Mouse (Mus musculus): Measurements from ENCODE around the gene Kalrn. TPM values are rescaled to one million over a fixed set of nuclear protein-coding genes. Genes with fewer than 3 reads are reported as not detected.

Kalrn gene
- polyA plus RNA-seq, 1 experiment from 2014 or later, result 38.5 TPM

DNA sequence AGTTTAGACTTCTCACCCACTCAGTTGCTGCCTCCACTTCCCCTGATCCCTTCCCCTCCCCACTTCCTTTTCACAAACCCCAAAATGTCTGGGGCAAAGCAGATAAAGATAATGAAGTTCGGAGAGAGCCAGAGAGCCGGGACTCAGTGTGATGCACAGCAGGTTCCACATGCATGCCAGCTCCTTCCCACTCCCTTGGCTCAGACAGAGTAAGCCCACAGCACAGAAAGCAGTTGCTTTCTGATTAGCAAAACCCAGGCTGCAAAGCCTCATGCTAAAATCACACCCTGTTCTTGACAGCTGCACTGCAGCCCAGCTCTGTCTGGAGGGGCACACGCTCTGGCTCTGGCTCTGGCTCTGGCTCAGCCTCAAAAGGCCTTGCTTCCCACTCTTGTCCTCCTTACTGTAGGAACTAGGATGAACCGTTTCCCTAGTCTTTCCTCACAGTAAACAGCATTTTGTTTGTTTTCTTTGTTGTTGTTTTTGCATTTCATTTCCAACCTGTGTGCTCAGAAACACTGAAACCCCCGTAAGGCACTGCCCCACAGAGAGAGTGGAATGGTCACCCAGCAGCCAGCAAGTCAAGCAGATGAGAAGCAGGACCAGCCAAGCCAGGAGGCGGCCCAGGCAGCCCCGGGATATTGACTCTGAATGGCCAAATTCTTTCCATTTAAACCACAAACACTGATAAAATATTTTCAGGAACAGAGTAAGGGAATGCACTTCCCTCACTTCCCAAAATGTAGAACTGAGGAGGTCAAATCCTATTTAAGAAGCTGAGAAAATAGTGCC is 230.8 kb downstream of the Kalrn start:
- ATAC-seq, result peak; percentile 45; the same call in 1 of the 2 replicates
- no peaks in the 10 kb centered on the region for H3K27me3 ChIP-seq
- H3K4me3 ChIP-seq (replicated peaks), result no peak overlapping the region
- H3K4me1 ChIP-seq (replicated peaks), result peaks cover 41% of the 10 kb centered on the region
- peak overlapping the region; percentile 1; the same call in 1 of the 2 replicates for H3K27ac ChIP-seq
- H3K36me3 ChIP-seq, result no peaks in the 10 kb centered on the region
- H3K9me3 ChIP-seq, result no peaks in the 10 kb centered on the region
- H3K9ac ChIP-seq (replicated peaks), result no peak overlapping the region
- WGBS, result 79% methylated on average over 7 of the region's 7 CpGs
- H3K4me2 ChIP-seq (replicated peaks), result no peak overlapping the region

DNA sequence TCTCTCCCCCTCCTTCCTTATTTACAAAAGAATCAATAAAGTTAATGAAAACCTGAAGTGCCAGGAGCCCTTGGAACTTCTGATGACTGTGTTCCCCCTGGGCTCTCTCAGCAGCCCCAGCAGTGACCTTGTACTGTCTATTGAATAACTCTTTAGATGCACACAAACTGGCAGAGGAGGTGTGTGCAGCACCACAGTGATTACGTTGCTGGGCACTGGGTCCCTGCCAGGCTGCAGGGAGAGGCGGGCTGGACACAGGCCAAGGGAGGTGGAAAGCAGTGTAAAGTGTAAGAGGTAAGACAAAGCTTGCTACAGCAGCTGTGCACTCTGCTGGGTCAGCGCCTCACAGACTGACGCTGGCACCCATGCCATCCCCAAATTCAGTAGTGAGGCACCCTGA is 238.4 kb downstream of the Kalrn start:
- no peak overlapping the region for H3K4me3 ChIP-seq (replicated peaks)
- H3K9ac ChIP-seq (replicated peaks), result no peak overlapping the region
- no peaks in the 10 kb centered on the region for H3K27me3 ChIP-seq
- 61% methylated on average over 4 of the region's 4 CpGs for WGBS
- H3K9me3 ChIP-seq, result no peaks in the 10 kb centered on the region
- H3K4me1 ChIP-seq (replicated peaks), result peaks cover 59% of the 10 kb centered on the region
- peaks cover 14% of the 10 kb centered on the region for H3K36me3 ChIP-seq
- ATAC-seq, result peak; percentile 49; the same call in 1 of the 2 replicates
- peak overlapping the region; percentile 47; the same call in 1 of the 2 replicates for H3K27ac ChIP-seq
- no peak overlapping the region for H3K4me2 ChIP-seq (replicated peaks)

DNA sequence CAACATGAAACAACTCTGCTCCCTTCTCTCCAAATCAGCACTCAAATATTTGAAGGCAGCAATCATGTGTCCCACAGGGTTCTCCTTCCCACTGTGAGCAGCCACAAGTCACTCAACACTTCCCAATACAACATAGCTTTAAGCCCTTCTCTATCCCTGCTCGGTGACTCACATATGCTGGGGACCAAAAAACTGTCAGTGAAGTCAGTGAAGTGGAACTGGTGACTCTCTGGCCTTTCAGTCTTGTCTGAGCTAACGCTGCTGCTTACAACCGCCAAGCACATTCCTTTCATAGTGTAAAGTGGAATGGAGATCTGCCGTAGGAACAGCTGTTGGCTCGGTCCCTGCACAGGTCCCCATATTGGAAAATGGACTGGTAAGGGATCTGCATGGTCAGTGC is 241.7 kb downstream of the Kalrn start:
- Histone ChIP-seq H3K9me3 (no peaks in the 10 kb centered on the region), H3K9ac (replicated peaks) (no peak overlapping the region), H3K27me3 (no peaks in the 10 kb centered on the region), H3K4me2 (replicated peaks) (no peak overlapping the region), H3K36me3 (peaks cover 14% of the 10 kb centered on the region), H3K27ac (no peak overlapping the region), H3K4me1 (replicated peaks) (peaks cover 41% of the 10 kb centered on the region), H3K4me3 (replicated peaks) (no peak overlapping the region)
- ATAC-seq, result no peak
- WGBS, result 29% methylated on average over 5 of the region's 5 CpGs

DNA sequence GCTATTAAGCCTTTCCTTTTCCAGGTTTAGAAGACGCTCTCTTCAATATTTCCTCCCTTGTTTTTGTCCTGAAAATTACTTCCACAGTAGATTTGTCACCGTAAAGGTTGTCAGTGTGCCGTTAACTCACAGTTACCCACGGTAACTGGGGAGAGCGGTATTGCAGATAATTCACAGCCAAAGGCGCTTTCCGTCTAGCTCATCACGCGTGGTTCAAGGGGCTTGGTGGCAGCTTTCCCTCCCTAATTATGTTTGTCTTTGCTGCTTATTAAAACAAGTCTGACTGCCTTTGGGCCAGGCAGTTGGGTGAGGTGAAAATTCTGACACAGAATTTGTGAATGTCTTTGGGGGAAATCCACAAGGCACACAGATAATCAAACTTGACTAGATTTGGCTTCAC is 243.5 kb downstream of the Kalrn start:
- Histone ChIP-seq H3K36me3 (peaks cover 18% of the 10 kb centered on the region), H3K9ac (replicated peaks) (no peak overlapping the region), H3K4me2 (replicated peaks) (no peak overlapping the region), H3K4me1 (replicated peaks) (peaks cover 30% of the 10 kb centered on the region), H3K27me3 (no peaks in the 10 kb centered on the region), H3K9me3 (no peaks in the 10 kb centered on the region), H3K27ac (peak overlapping the region; percentile 68), H3K4me3 (replicated peaks) (no peak overlapping the region)
- ATAC-seq, result peak; percentile 35
- WGBS, result 49% methylated on average over 9 of the region's 9 CpGs

DNA sequence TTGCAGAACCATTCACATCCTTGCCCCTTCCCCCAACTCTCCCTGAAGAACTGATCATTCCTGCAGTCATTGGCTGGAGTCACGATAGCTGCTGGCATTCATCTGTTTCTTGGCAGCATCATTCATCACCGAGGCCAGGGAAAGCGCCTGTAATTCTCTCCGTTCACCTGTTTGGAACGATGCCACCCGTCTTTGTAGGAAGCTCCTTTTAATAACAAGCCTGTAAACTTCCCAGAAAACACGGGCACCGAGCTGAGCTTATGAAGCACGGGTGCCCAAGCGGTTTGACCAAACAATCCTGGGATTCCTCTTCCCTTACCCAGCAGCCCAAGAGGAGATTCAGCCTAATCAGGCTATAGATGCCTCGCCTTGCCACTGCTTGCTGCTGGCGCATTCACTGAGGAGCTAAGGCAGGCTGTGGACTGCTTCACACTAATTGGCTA is 243.9 kb downstream of the Kalrn start:
- WGBS, result 57% methylated on average over 12 of the region's 12 CpGs

DNA sequence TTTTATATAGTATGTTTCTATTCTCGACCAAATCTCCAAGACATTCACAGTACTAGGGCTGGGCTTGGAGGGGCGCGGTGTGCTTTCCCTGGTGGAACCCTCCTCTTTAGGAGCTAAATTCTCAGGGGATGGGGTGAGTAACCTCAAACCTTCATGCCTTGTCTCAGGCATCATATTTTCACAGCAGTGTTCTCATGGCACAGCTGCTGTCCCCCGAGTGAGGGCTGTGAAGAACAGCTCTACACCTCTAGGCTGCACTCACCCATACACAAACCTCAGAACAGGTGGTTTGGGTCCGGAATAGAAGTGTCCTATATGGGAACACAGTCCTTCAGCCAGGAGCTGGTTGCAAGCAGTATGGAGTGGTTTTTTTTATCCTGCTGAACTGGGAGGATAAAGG is 245.4 kb downstream of the Kalrn start:
- no peaks in the 10 kb centered on the region for H3K27me3 ChIP-seq
- H3K36me3 ChIP-seq, result peaks cover 18% of the 10 kb centered on the region
- no peaks in the 10 kb centered on the region for H3K9me3 ChIP-seq
- H3K27ac ChIP-seq, result no peak overlapping the region
- peaks cover 26% of the 10 kb centered on the region for H3K4me1 ChIP-seq (replicated peaks)
- ATAC-seq, result no peak
- 93% methylated on average over 5 of the region's 5 CpGs for WGBS
- H3K9ac ChIP-seq (replicated peaks), result no peak overlapping the region
- no peak overlapping the region for H3K4me2 ChIP-seq (replicated peaks)
- no peak overlapping the region for H3K4me3 ChIP-seq (replicated peaks)

More for the DNA sequence above, 243.9 kb downstream of the Kalrn start:
- Histone ChIP-seq H3K27ac (peak overlapping the region; percentile 68), H3K27me3 (no peaks in the 10 kb centered on the region), H3K4me3 (replicated peaks) (no peak overlapping the region), H3K9ac (replicated peaks) (no peak overlapping the region), H3K36me3 (peaks cover 18% of the 10 kb centered on the region), H3K9me3 (no peaks in the 10 kb centered on the region), H3K4me1 (replicated peaks) (peaks cover 26% of the 10 kb centered on the region), H3K4me2 (replicated peaks) (no peak overlapping the region)
- ATAC-seq, result peak; percentile 72

DNA sequence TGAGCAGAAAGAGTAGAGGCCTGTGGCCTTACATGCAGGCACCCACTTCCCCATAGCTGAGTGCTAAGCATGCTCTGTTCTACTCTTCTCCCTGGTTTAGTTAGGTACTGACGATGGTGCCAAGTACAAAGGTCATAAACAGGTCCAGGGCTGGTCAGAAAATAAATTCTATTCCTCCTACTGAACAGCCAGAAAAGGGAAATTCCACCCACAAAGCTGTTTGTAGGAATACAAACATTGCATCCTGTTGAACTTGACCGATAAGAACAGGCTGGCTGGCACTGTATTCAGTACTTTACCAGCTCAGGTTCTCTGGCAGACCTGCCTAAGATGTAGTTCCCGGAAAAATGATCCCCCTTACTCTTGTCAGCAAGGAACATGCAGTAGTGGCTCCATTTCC is 247.5 kb downstream of the Kalrn start:
- ATAC-seq, result no peak
- no peaks in the 10 kb centered on the region for H3K27me3 ChIP-seq

DNA sequence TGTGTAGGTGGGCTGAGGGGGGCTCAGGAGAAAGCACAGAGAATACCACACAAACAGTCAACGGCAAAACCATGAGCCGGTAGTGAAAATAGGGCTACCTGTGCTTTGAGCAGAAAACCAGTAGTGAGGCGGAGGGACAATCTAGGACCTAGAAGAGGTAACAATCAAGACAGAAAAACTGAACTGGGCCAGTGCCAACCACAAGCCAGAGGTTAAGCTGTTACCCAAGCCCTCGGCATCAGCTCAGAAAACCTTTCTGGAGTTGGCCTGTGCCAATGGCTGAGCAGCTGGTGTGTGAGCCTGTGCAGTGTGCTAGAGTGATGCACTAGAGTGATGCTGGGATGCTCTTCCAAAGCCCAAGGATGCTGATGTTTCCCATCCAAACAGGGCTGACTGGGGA is 248.2 kb downstream of the Kalrn start:
- Histone ChIP-seq H3K27me3 (no peaks in the 10 kb centered on the region), H3K4me1 (replicated peaks) (peaks cover 34% of the 10 kb centered on the region), H3K27ac (no peak overlapping the region), H3K4me3 (replicated peaks) (no peak overlapping the region), H3K9me3 (no peaks in the 10 kb centered on the region), H3K4me2 (replicated peaks) (no peak overlapping the region), H3K9ac (replicated peaks) (no peak overlapping the region), H3K36me3 (peaks cover 4% of the 10 kb centered on the region)
- 94% methylated on average over 4 of the region's 4 CpGs for WGBS
- ATAC-seq, result no peak

More for the DNA sequence above, 247.5 kb downstream of the Kalrn start:
- H3K27ac ChIP-seq, result no peak overlapping the region
- H3K4me2 ChIP-seq (replicated peaks), result no peak overlapping the region
- H3K9ac ChIP-seq (replicated peaks), result no peak overlapping the region
- H3K9me3 ChIP-seq, result no peaks in the 10 kb centered on the region
- 87% methylated on average over 3 of the region's 3 CpGs for WGBS
- H3K4me3 ChIP-seq (replicated peaks), result no peak overlapping the region
- peaks cover 34% of the 10 kb centered on the region for H3K4me1 ChIP-seq (replicated peaks)
- peaks cover 7% of the 10 kb centered on the region for H3K36me3 ChIP-seq

DNA sequence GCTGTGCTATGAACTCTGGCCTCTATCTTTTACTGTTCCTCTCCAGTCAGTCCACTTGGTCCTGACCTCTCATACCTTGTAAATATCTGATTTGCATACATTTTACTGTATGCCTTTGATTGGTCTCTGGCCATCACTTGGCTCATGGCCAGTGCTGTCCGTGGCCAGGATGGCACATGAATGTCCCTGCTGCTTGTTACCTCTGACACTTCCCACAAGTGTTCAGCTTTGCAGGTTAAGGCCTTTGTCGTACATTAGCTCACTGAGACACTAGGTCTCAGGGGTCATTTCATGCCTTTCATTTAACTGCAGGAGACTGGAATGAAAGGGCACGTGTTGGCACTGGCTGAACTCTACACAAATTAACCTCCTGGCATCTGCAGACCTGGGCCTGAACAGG is 248.6 kb downstream of the Kalrn start:
- Histone ChIP-seq H3K27me3 (no peaks in the 10 kb centered on the region), H3K4me2 (replicated peaks) (no peak overlapping the region), H3K4me3 (replicated peaks) (no peak overlapping the region), H3K36me3 (peaks cover 4% of the 10 kb centered on the region), H3K9ac (replicated peaks) (no peak overlapping the region), H3K9me3 (no peaks in the 10 kb centered on the region), H3K27ac (no peak overlapping the region), H3K4me1 (replicated peaks) (peaks cover 34% of the 10 kb centered on the region)
- no peak for ATAC-seq
- WGBS, result 68% methylated on average over 3 of the region's 3 CpGs

DNA sequence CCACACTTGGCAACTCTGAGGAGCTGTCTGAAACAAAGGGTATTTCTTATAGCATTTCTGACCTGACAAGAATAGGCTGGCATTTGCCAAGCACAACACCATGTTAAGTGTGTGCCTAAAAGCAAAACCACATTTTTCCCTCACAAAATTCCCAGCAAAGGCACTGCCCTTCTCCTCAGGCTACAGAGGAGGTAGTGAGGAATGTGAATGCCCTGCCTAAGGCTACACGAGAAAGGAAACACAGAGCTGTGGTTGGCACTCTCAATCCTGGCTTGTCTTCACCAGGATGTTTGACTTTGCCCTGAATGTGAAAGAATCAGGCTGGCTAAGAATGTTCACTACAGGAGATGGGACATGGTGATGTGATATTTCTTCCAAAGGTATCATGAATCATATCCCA is 249.8 kb downstream of the Kalrn start:
- ATAC-seq, result no peak
- Histone ChIP-seq H3K27ac (0 out of 2 replicates have a peak overlapping the region, but pooled peaks have one; percentile 4), H3K36me3 (peaks cover 4% of the 10 kb centered on the region), H3K4me1 (replicated peaks) (peaks cover 29% of the 10 kb centered on the region), H3K4me2 (replicated peaks) (no peak overlapping the region), H3K27me3 (no peaks in the 10 kb centered on the region), H3K4me3 (replicated peaks) (no peak overlapping the region), H3K9me3 (no peaks in the 10 kb centered on the region), H3K9ac (replicated peaks) (no peak overlapping the region)
- 83% methylated on average over 1 of the region's 1 CpGs for WGBS

DNA sequence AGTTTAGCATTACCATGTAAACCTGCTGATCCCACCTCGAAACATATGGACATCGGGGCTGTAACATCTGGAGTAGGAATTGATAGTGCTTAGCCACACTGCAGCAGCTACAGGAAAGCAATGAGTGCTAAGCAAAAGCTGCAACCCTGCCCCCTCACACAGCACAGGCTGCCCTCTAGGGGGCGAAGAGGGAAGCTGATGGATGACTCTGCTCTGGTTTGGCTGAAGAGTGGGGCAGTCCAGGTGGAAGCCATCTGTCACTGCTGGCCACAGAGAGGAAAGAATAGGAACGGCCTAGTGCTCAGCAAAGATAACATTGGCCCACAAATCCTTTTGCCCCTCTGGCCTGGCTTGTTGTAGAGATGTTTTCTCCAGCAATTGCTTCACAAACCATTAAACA is 250.8 kb downstream of the Kalrn start:
- ATAC-seq, result peak; percentile 85
- H3K9ac ChIP-seq (replicated peaks), result no peak overlapping the region
- no peak overlapping the region for H3K4me3 ChIP-seq (replicated peaks)
- H3K27ac ChIP-seq, result peak overlapping the region; percentile 51
- 46% methylated on average over 4 of the region's 4 CpGs for WGBS
- H3K27me3 ChIP-seq, result no peaks in the 10 kb centered on the region
- peaks cover 37% of the 10 kb centered on the region for H3K4me1 ChIP-seq (replicated peaks)
- H3K4me2 ChIP-seq (replicated peaks), result no peak overlapping the region
- no peaks in the 10 kb centered on the region for H3K9me3 ChIP-seq
- peaks cover 4% of the 10 kb centered on the region for H3K36me3 ChIP-seq

DNA sequence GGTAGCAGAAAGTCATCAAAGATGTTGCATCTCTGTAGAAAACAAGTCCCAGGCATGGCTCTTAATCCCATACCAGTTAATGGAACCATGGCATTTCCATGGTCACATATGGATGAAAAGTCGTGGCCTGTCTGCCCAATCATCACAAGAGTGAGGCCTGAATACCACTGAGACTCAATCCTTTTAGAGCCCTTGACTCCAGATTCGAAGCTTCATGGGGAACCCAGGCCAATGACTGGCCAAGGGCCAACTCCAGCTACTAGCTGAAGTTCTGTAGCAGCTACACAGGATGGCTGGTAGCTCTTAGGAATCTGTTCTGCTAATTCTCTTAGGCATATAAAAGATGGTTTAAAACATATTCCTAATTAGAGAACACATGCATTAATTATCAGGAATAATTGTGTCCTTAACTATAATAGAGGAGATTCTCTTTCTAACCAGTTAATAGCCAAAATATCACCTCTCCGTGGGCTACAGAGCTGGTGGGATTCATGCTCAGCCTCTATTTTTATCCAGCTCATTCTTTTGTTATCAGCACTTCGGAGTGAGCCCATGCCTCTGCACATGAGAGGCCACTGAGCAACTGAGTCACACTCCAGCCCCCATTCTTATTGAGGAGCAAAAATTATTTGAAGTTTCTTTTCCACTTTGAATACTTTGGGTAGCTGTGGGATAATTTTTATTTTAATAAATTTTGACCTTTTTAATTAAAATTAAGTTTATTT is 252.1 kb downstream of the Kalrn start:
- no peak overlapping the region for H3K9ac ChIP-seq (replicated peaks)
- H3K36me3 ChIP-seq, result peaks cover 4% of the 10 kb centered on the region
- no peak overlapping the region for H3K4me2 ChIP-seq (replicated peaks)
- H3K27me3 ChIP-seq, result no peaks in the 10 kb centered on the region
- 82% methylated on average over 4 of the region's 4 CpGs for WGBS
- no peaks in the 10 kb centered on the region for H3K9me3 ChIP-seq
- no peak for ATAC-seq
- H3K4me1 ChIP-seq (replicated peaks), result peaks cover 50% of the 10 kb centered on the region
- H3K4me3 ChIP-seq (replicated peaks), result no peak overlapping the region
- H3K27ac ChIP-seq, result no peak overlapping the region
